Mouse (Mus musculus) spleen, adult 2 months (tissue): Measurements from ENCODE around the gene Rai1.

Source experiments
- CTCF ChIP-seq: fragments of 200-500 bp; IDR thresholded peaks from 2 replicates; pipeline ENCODE4 v1.5.1; 2011; ENCODE audit warnings: mild to moderate bottlenecking, inconsistent platforms; ENCODE audit not compliant: insufficient read depth, insufficient read length, insufficient replicate concordance; ENCODE audit errors: extremely low read depth
- POLR2A ChIP-seq: fragments of 200-500 bp; IDR thresholded peaks from 2 replicates; pipeline ENCODE4 v1.6.1; 2011; ENCODE audit warnings: low read depth, low read length, inconsistent platforms

GRCm38 (mm10) chr11:60155690-60156089 is 50.9 kb downstream of the Rai1 start:
- TF ChIP-seq CTCF = no peak
- TF ChIP-seq POLR2A = no peak
